In genomic region chr11:106491393-106491792, GRCm38 (mm10) we compare ENCODE assay signal across 8 mouse cellular contexts. TPM values are rescaled to one million over a fixed set of nuclear protein-coding genes. Genes with fewer than 3 reads are reported as not detected.
DNase-seq lines count a peak whose midpoint lies in the region; ATAC-seq and TF ChIP-seq lines count a peak whose summit lies in the region.
"Had no signal": no experiment of that assay in that cellular context is flagged by ENCODE, and none has a peak within 500 bp of the region (broad histone marks: within the 10 kb centered on the region; RNA-seq: fewer than 3 reads in every experiment).

No protein-coding gene starts in this region.

- no peak overlapping the region for H3K4me2 ChIP-seq in liver, embryonic 12.5 days
- no peak overlapping the region for H3K4me2 ChIP-seq in limb, embryonic 14.5 days (replicated peaks; ENCODE audit: low read depth, low read length, severe bottlenecking)
- H3K4me2 ChIP-seq: heart, embryonic 15.5 days had no signal

- peaks cover 25% of the 10 kb centered on the region for H3K4me1 ChIP-seq in liver, adult 2 months (ENCODE audit: control insufficient read depth, insufficient read depth, low read length)
- H3K4me1 ChIP-seq in liver, embryonic 12.5 days, result peaks cover 18% of the 10 kb centered on the region
- H3K4me1 ChIP-seq in G1E (ENCODE audit: insufficient read depth, low read depth, low read length), result peaks cover 21% of the 10 kb centered on the region
- peaks cover 7% of the 10 kb centered on the region for H3K4me1 ChIP-seq in limb, embryonic 14.5 days (ENCODE audit: control insufficient read depth, insufficient read depth, low read length)
- peaks cover 5% of the 10 kb centered on the region; the same call in 1 of the 2 replicates for H3K4me1 ChIP-seq in small intestine, adult 2 months (ENCODE audit: control insufficient read depth, insufficient read depth, insufficient read length, low read length)

- H3K27ac ChIP-seq in liver, adult 2 months (replicated peaks; ENCODE audit: insufficient read depth, low read depth, low read length), result no peak overlapping the region; the same call in 1 of the 2 replicates
- no peak overlapping the region for H3K27ac ChIP-seq in liver, embryonic 12.5 days
- H3K27ac ChIP-seq in gastrocnemius, adult 2 months, result peak overlapping the region; percentile 46
- no peak overlapping the region for H3K27ac ChIP-seq in limb, embryonic 14.5 days (replicated peaks; ENCODE audit: low read depth, low read length)
- H3K27ac ChIP-seq in small intestine, adult 2 months (ENCODE audit: insufficient read depth, low read depth, low read length), result no peak overlapping the region
- H3K27ac ChIP-seq: heart, embryonic 15.5 days had no signal

- no peaks in the 10 kb centered on the region for H3K9me3 ChIP-seq in liver, embryonic 12.5 days (replicated peaks)
- no peaks in the 10 kb centered on the region for H3K9me3 ChIP-seq in G1E (replicated peaks)
- no peaks in the 10 kb centered on the region for H3K9me3 ChIP-seq in limb, embryonic 14.5 days (ENCODE audit: control insufficient read depth, low read length)
- H3K9me3 ChIP-seq: heart, embryonic 15.5 days had no signal

- peak; percentile 89 for DNase-seq in liver, adult 2 months (ENCODE audit: extremely low read depth, low read depth, low spot score)
- no peak for DNase-seq in G1E (ENCODE audit: low spot score)
- peak; percentile 91 for DNase-seq in brain, embryonic 14.5 days (ENCODE audit: low read depth)
- DNase-seq in gastrocnemius, adult 2 months, result peak; percentile 71
- peak; percentile 94 for DNase-seq in limb, embryonic 14.5 days (ENCODE audit: low spot score)

- peak; percentile 63 for TF ChIP-seq CTCF in liver, adult 2 months (IDR thresholded peaks at IDR 0.05; ENCODE audit: low read depth, low read length)
- peak; percentile 22; the same call in 1 of the 2 replicates for TF ChIP-seq CTCF in G1E (IDR thresholded peaks at IDR 0.05; ENCODE audit: low read depth, low read length)
- TF ChIP-seq CTCF in brain, embryonic 14.5 days (IDR thresholded peaks at IDR 0.05; ENCODE audit: borderline replicate concordance, extremely low read depth, insufficient read depth, insufficient read length), result peak; percentile 67; the same call in 1 of the 2 replicates
- peak; percentile 79 for TF ChIP-seq CTCF in gastrocnemius, adult 2 months (IDR thresholded peaks at IDR 0.05)
- peak; percentile 80; the same call in 1 of the 2 replicates for TF ChIP-seq CTCF in small intestine, adult 2 months (IDR thresholded peaks at IDR 0.05; ENCODE audit: extremely low read depth, insufficient read length, insufficient replicate concordance, low read depth, low read length)

- H3K79me2 ChIP-seq in liver, adult 2 months (ENCODE audit: control insufficient read depth, insufficient read depth, low read length), result no peaks in the 10 kb centered on the region; the same call in 1 of the 2 replicates

- no peak for TF ChIP-seq POLR2A in liver, adult 2 months (IDR thresholded peaks at IDR 0.05; ENCODE audit: extremely low read depth, insufficient read depth, low read length)
- TF ChIP-seq POLR2A in brain, embryonic 14.5 days (IDR thresholded peaks at IDR 0.05; ENCODE audit: borderline replicate concordance, extremely low read depth, insufficient read depth, insufficient read length, poor library complexity, severe bottlenecking), result no peak
- no peak for TF ChIP-seq POLR2A in limb, embryonic 14.5 days (IDR thresholded peaks at IDR 0.05; ENCODE audit: borderline replicate concordance, extremely low read depth, insufficient read depth, insufficient read length)
- TF ChIP-seq POLR2A in small intestine, adult 2 months (IDR thresholded peaks at IDR 0.05; ENCODE audit: low read depth, low read length), result no peak

- no peaks in the 10 kb centered on the region for H3K27me3 ChIP-seq in liver, adult 2 months (ENCODE audit: control insufficient read depth, insufficient read depth, low read length)
- no peaks in the 10 kb centered on the region; the same call in 1 of the 2 replicates for H3K27me3 ChIP-seq in liver, embryonic 12.5 days (replicated peaks)
- no peaks in the 10 kb centered on the region for H3K27me3 ChIP-seq in G1E (ENCODE audit: insufficient read depth, low read length)
- no peaks in the 10 kb centered on the region for H3K27me3 ChIP-seq in limb, embryonic 14.5 days (ENCODE audit: control insufficient read depth, insufficient read depth, low read length)
- H3K27me3 ChIP-seq in small intestine, adult 2 months (ENCODE audit: control insufficient read depth, insufficient read depth, low read length), result no peaks in the 10 kb centered on the region
- H3K27me3 ChIP-seq: heart, embryonic 15.5 days had no signal

- no peak overlapping the region for H3K4me3 ChIP-seq in liver, adult 2 months (ENCODE audit: insufficient read depth, low read depth, low read length)
- no peak overlapping the region for H3K4me3 ChIP-seq in liver, embryonic 12.5 days
- no peak overlapping the region for H3K4me3 ChIP-seq in G1E (ENCODE audit: low read depth, low read length)
- H3K4me3 ChIP-seq in gastrocnemius, adult 2 months, result no peak overlapping the region
- H3K4me3 ChIP-seq in limb, embryonic 14.5 days (replicated peaks; ENCODE audit: low read length), result no peak overlapping the region
- H3K4me3 ChIP-seq in small intestine, adult 2 months (ENCODE audit: low read depth, low read length), result no peak overlapping the region
- H3K4me3 ChIP-seq: heart, embryonic 15.5 days had no signal

- H3K36me3 ChIP-seq in liver, adult 2 months (ENCODE audit: control insufficient read depth, insufficient read depth, low read length), result no peaks in the 10 kb centered on the region
- no peaks in the 10 kb centered on the region for H3K36me3 ChIP-seq in liver, embryonic 12.5 days
- H3K36me3 ChIP-seq in G1E (replicated peaks), result peaks cover 11% of the 10 kb centered on the region
- no peaks in the 10 kb centered on the region for H3K36me3 ChIP-seq in limb, embryonic 14.5 days (ENCODE audit: control insufficient read depth, insufficient read depth, low read length)
- H3K36me3 ChIP-seq in small intestine, adult 2 months (ENCODE audit: control insufficient read depth, insufficient read depth, low read length), result no peaks in the 10 kb centered on the region
- H3K36me3 ChIP-seq: heart, embryonic 15.5 days had no signal

- ATAC-seq in liver, embryonic 12.5 days, result no peak
- ATAC-seq in G1E (ENCODE audit: extremely low read depth, insufficient number of reproducible peaks, low FRiP score, poor library complexity, severe bottlenecking), result no peak
- ATAC-seq in limb, embryonic 14.5 days (ENCODE audit: low FRiP score, low read depth), result no peak

- intact Hi-C loops in gastrocnemius, adult 2 months (cut with DNase I), result loop anchor here (1.0 kb wide), 1 partner anchor 73 kb away; no protein-coding TSS in a partner anchor

- WGBS in liver, adult 2 months, result under 1% methylated on average over 3 of the region's 3 CpGs
- WGBS in liver, embryonic 12.5 days (ENCODE audit: insufficient replicate concordance), result 0% methylated on average over 3 of the region's 3 CpGs
- WGBS in limb, embryonic 14.5 days, result 2% methylated on average over 3 of the region's 3 CpGs
- under 1% methylated on average over 3 of the region's 3 CpGs for WGBS in small intestine, adult 2 months

- H3K9ac ChIP-seq in liver, adult 2 months (ENCODE audit: low read depth, low read length), result no peak overlapping the region
- H3K9ac ChIP-seq in liver, embryonic 12.5 days, result no peak overlapping the region
- H3K9ac ChIP-seq in limb, embryonic 14.5 days (ENCODE audit: low read depth, low read length, severe bottlenecking), result no peak overlapping the region
- H3K9ac ChIP-seq: heart, embryonic 15.5 days had no signal

RNA-seq across cellular contexts. Expression of gene Ern1, which starts 3.7 kb away (rescaled TPM):
- 18.2 and 24.1 TPM in 2 replicates for total RNA-seq in liver, adult 2 months (2014; rRNA removed)
- polyA plus RNA-seq in liver, adult 2 months (2012; rRNA removed), result 36.3 and 52.8 TPM in 2 replicates
- polyA plus RNA-seq in liver, embryonic 12.5 days (2016; fragmentation: Nextera tagmentation; extraction: Ambion mirVana), result 6.7 and 6.8 TPM in 2 replicates
- total RNA-seq in G1E (2014; fragmentation: Nextera tagmentation) (44.5 and 47.7 TPM in 2 replicates), G1E (2017) (11.5 and 14.9 TPM in 2 replicates)
- polyA plus RNA-seq in G1E (2012), result 10.9 and 11.0 TPM in 2 replicates
- 11.3 and 11.9 TPM in 2 replicates for polyA plus RNA-seq in brain, embryonic 14.5 days (2012; rRNA removed)
- total RNA-seq in gastrocnemius, adult 2 months (2021), result 1 to 10 TPM; 7.3 to 9.2 TPM
- polyA plus RNA-seq in limb, embryonic 14.5 days (2012; rRNA removed), result 12.5 and 15.1 TPM in 2 replicates
- polyA plus RNA-seq in limb, embryonic 14.5 days (2014; fragmentation: Nextera tagmentation; extraction: Ambion mirVana), result 6.4 and 7.8 TPM in 2 replicates
- 14.2 and 31.2 TPM in 2 replicates for polyA plus RNA-seq in small intestine, adult 2 months (2012; rRNA removed)

Comparison
In these comparisons a context has a peak if more than half of its experiments do, and no peak if none do; other contexts are left out.
1. CTCF ChIP-seq: peak in every context shown above with its lines; median percentile 80 in small intestine, adult 2 months; 79 in gastrocnemius, adult 2 months; 67 in brain, embryonic 14.5 days; 63 in liver, adult 2 months; 22 in G1E.